34 mouse cellular contexts compared by ENCODE assay signal in the genomic region with DNA sequence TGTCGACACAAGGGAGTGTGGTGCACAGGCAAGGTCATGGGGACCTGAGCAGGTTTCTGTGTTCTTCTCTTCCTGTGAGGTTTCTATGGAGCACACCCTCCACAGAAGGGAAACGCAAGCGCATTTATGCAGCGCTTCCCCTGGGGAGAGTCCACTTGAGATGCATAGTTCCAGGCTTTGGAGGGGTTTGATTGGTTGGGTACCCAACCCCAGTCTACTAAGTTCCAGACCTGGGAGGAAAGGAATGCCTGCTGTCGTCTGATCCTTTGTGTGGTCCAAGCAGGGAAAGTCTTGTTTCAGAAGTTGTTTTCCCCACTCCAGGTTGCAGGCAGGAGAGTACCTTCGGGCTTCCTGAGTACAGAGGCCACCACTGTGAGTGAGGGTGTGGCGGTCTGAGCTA. TPM values are rescaled to one million over a fixed set of nuclear protein-coding genes. Genes with fewer than 3 reads are reported as not detected.
DNase-seq lines count a peak whose midpoint lies in the region; ATAC-seq and TF ChIP-seq lines count a peak whose summit lies in the region.
"Had no signal": no experiment of that assay in that cellular context is flagged by ENCODE, and none has a peak within 500 bp of the region (broad histone marks: within the 10 kb centered on the region; RNA-seq: fewer than 3 reads in every experiment).

No protein-coding gene starts in this region.

- 81% methylated on average over 7 of the region's 7 CpGs for WGBS in forebrain, embryonic 10.5 days
- WGBS in forebrain, postnatal 0 days: 81% methylated on average over 7 of the region's 7 CpGs
- WGBS in lung, embryonic 16.5 days: 64% methylated on average over 7 of the region's 7 CpGs
- WGBS in lung, postnatal 0 days: 65% methylated on average over 7 of the region's 7 CpGs
- WGBS in neural tube, embryonic 14.5 days: 72% methylated on average over 7 of the region's 7 CpGs

- ATAC-seq in forebrain, postnatal 0 days: no peak
- peak; percentile 38; the same call in 1 of the 2 replicates for ATAC-seq in lung, embryonic 16.5 days (ENCODE audit: low read depth)
- no peak for ATAC-seq in lung, postnatal 0 days
- no peak for ATAC-seq in neural tube, embryonic 14.5 days (ENCODE audit: low read depth)
- ATAC-seq: activated CD4-positive, CD25-positive, alpha-beta regulatory T cell, adult 4 months; intestine, embryonic 15.5 days; liver, embryonic 12.5 days; liver, postnatal 0 days had no signal

- peaks cover 67% of the 10 kb centered on the region for H3K4me1 ChIP-seq in forebrain, embryonic 10.5 days
- H3K4me1 ChIP-seq in forebrain, postnatal 0 days (ENCODE audit: insufficient read depth): peaks cover 16% of the 10 kb centered on the region
- H3K4me1 ChIP-seq in lung, embryonic 16.5 days (replicated peaks; ENCODE audit: control insufficient read depth, insufficient read depth, low read length): no peaks in the 10 kb centered on the region
- H3K4me1 ChIP-seq in lung, postnatal 0 days (ENCODE audit: insufficient read depth, low read depth, low read length): no peaks in the 10 kb centered on the region
- peaks cover 42% of the 10 kb centered on the region for H3K4me1 ChIP-seq in neural tube, embryonic 14.5 days (ENCODE audit: control insufficient read depth, insufficient read depth, low read length)
- H3K4me1 ChIP-seq: liver, embryonic 12.5 days had no signal

- TF ChIP-seq EP300 in lung, postnatal 0 days (IDR thresholded peaks at IDR 0.05): no peak

- DNase-seq in forebrain, embryonic 10.5 days (ENCODE audit: extremely low spot score, low spot score): no peak
- DNase-seq in forebrain, postnatal 0 days: no peak
- DNase-seq in lung, postnatal 0 days (ENCODE audit: low spot score): no peak
- peak; percentile 80 for DNase-seq in R1 (ENCODE audit: low read depth, low spot score)
- no peak for DNase-seq in frontal cortex, postnatal 36 days (ENCODE audit: low spot score in 2 of 2)
- DNase-seq: adrenal gland, adult 2 months; adrenal gland, postnatal 36 days; cerebellum, adult 18-20 months; cerebellum, postnatal 10 days; heart, postnatal 10 days; kidney, adult 2 months; kidney, postnatal 4 days; liver, postnatal 0 days; lung, postnatal 10 days; midbrain, embryonic 14.5 days; right cerebral cortex, postnatal 25 days had no signal

- peaks cover 24% of the 10 kb centered on the region for H3K27me3 ChIP-seq in forebrain, embryonic 10.5 days (ENCODE audit: poor library complexity, severe bottlenecking)
- H3K27me3 ChIP-seq in forebrain, postnatal 0 days (ENCODE audit: insufficient read depth, low read length): no peaks in the 10 kb centered on the region
- no peaks in the 10 kb centered on the region for H3K27me3 ChIP-seq in lung, embryonic 16.5 days (ENCODE audit: control insufficient read depth, insufficient read depth, low read depth, low read length)
- H3K27me3 ChIP-seq in lung, postnatal 0 days (replicated peaks; ENCODE audit: insufficient read depth, low read length): no peaks in the 10 kb centered on the region
- no peaks in the 10 kb centered on the region for H3K27me3 ChIP-seq in neural tube, embryonic 14.5 days (ENCODE audit: control insufficient read depth, insufficient read depth, low read length)
- H3K27me3 ChIP-seq: forebrain, embryonic 12.5 days; intestine, embryonic 15.5 days; stomach, embryonic 15.5 days had no signal

- H3K4me2 ChIP-seq in forebrain, postnatal 0 days (ENCODE audit: low read depth): no peak overlapping the region
- H3K4me2 ChIP-seq in lung, embryonic 16.5 days (ENCODE audit: low read depth, low read length): no peak overlapping the region
- H3K4me2 ChIP-seq in lung, postnatal 0 days (replicated peaks; ENCODE audit: low read depth, low read length): no peak overlapping the region
- no peak overlapping the region for H3K4me2 ChIP-seq in neural tube, embryonic 14.5 days (ENCODE audit: low read depth, low read length)
- H3K4me2 ChIP-seq: forebrain, embryonic 12.5 days; heart, embryonic 13.5 days; intestine, embryonic 15.5 days; liver, embryonic 12.5 days; stomach, embryonic 15.5 days had no signal

- no peaks in the 10 kb centered on the region for H3K36me3 ChIP-seq in forebrain, embryonic 10.5 days (replicated peaks)
- no peaks in the 10 kb centered on the region for H3K36me3 ChIP-seq in forebrain, postnatal 0 days (ENCODE audit: insufficient read depth)
- H3K36me3 ChIP-seq in lung, embryonic 16.5 days (ENCODE audit: control insufficient read depth, insufficient read depth, low read length): no peaks in the 10 kb centered on the region
- H3K36me3 ChIP-seq in lung, postnatal 0 days (ENCODE audit: insufficient read depth, low read length): no peaks in the 10 kb centered on the region
- no peaks in the 10 kb centered on the region for H3K36me3 ChIP-seq in neural tube, embryonic 14.5 days (ENCODE audit: control insufficient read depth, insufficient read depth, low read length)
- H3K36me3 ChIP-seq: forebrain, embryonic 12.5 days; heart, embryonic 13.5 days; intestine, embryonic 15.5 days; liver, embryonic 12.5 days; stomach, embryonic 15.5 days had no signal

- H3K9me3 ChIP-seq in forebrain, embryonic 10.5 days: no peaks in the 10 kb centered on the region
- H3K9me3 ChIP-seq in forebrain, postnatal 0 days (ENCODE audit: low read length): no peaks in the 10 kb centered on the region
- no peaks in the 10 kb centered on the region for H3K9me3 ChIP-seq in lung, embryonic 16.5 days (ENCODE audit: control insufficient read depth, low read length)
- no peaks in the 10 kb centered on the region for H3K9me3 ChIP-seq in lung, postnatal 0 days (ENCODE audit: low read length)
- H3K9me3 ChIP-seq in neural tube, embryonic 14.5 days (ENCODE audit: control insufficient read depth, low read length): no peaks in the 10 kb centered on the region; the same call in 1 of the 2 replicates
- H3K9me3 ChIP-seq: forebrain, embryonic 12.5 days; heart, embryonic 13.5 days; intestine, embryonic 15.5 days; liver, embryonic 12.5 days; stomach, embryonic 15.5 days had no signal

- H3K27ac ChIP-seq in forebrain, embryonic 10.5 days: 0 out of 2 replicates have a peak overlapping the region, but pooled peaks have one; percentile 70
- no peak overlapping the region for H3K27ac ChIP-seq in forebrain, postnatal 0 days (ENCODE audit: low read depth, low read length)
- H3K27ac ChIP-seq in lung, embryonic 16.5 days (ENCODE audit: low read length): no peak overlapping the region
- no peak overlapping the region for H3K27ac ChIP-seq in lung, postnatal 0 days (ENCODE audit: low read length)
- peak overlapping the region; percentile 77; the same call in 1 of the 2 replicates for H3K27ac ChIP-seq in neural tube, embryonic 14.5 days (ENCODE audit: low read depth, low read length)
- H3K27ac ChIP-seq: forebrain, embryonic 12.5 days; heart, embryonic 13.5 days; intestine, embryonic 15.5 days; kidney, postnatal 0 days; liver, embryonic 12.5 days; macrophage; stomach, embryonic 15.5 days had no signal

- TF ChIP-seq CTCF in forebrain, postnatal 0 days (IDR thresholded peaks at IDR 0.05; ENCODE audit: low read depth): no peak
- TF ChIP-seq CTCF in lung, postnatal 0 days (IDR thresholded peaks at IDR 0.05): no peak

- no peak overlapping the region for H3K4me3 ChIP-seq in forebrain, embryonic 10.5 days
- H3K4me3 ChIP-seq in forebrain, postnatal 0 days (ENCODE audit: low read depth, low read length): no peak overlapping the region
- H3K4me3 ChIP-seq in lung, embryonic 16.5 days (ENCODE audit: low read length): no peak overlapping the region
- H3K4me3 ChIP-seq in lung, postnatal 0 days (ENCODE audit: low read depth, low read length): no peak overlapping the region
- no peak overlapping the region for H3K4me3 ChIP-seq in neural tube, embryonic 14.5 days (ENCODE audit: low read depth, low read length)
- H3K4me3 ChIP-seq: erythroblast, embryonic 14.5 days; forebrain, embryonic 12.5 days; heart, embryonic 13.5 days; intestine, embryonic 15.5 days; liver, embryonic 12.5 days; stomach, embryonic 15.5 days had no signal

- H3K9ac ChIP-seq in forebrain, postnatal 0 days: no peak overlapping the region
- no peak overlapping the region for H3K9ac ChIP-seq in lung, embryonic 16.5 days (ENCODE audit: low read length)
- H3K9ac ChIP-seq in lung, postnatal 0 days (replicated peaks; ENCODE audit: low read depth): no peak overlapping the region
- H3K9ac ChIP-seq in neural tube, embryonic 14.5 days (replicated peaks; ENCODE audit: low read depth, low read length): no peak overlapping the region
- H3K9ac ChIP-seq: forebrain, embryonic 12.5 days; heart, embryonic 13.5 days; intestine, embryonic 15.5 days; liver, embryonic 12.5 days; liver, postnatal 0 days; stomach, embryonic 15.5 days had no signal

RNA-seq across cellular contexts. Expression of a gene that starts 6.7 kb away (rescaled TPM):
- polyA plus RNA-seq in forebrain, embryonic 10.5 days (2016; fragmentation: Nextera tagmentation; extraction: Ambion mirVana): 72.5 and 76.5 TPM in 2 replicates
- 121 and 125 TPM in 2 replicates for total RNA-seq in forebrain, postnatal 0 days (2014; rRNA removed)
- 112 and 142 TPM in 2 replicates for polyA plus RNA-seq in forebrain, postnatal 0 days (2015; fragmentation: Nextera tagmentation; extraction: Ambion mirVana)
- 4.6 and 4.8 TPM in 2 replicates for polyA plus RNA-seq in lung, embryonic 16.5 days (2015; fragmentation: Nextera tagmentation; extraction: Ambion mirVana)
- 0.54 and 1.1 TPM in 2 replicates for polyA plus RNA-seq in lung, postnatal 0 days (2015; fragmentation: Nextera tagmentation; extraction: Ambion mirVana)
- 256 TPM in 2 replicates for polyA plus RNA-seq in neural tube, embryonic 14.5 days (2014; fragmentation: Nextera tagmentation; extraction: Ambion mirVana)
- total RNA-seq: CH12.LX; common myeloid progenitor, adult 5-6 weeks; hematopoietic stem cell, adult 5-6 weeks; megakaryocyte-erythroid progenitor cell, adult 5-6 weeks; MEL; neutrophil, adult 5-6 weeks had no signal
- polyA plus RNA-seq: activated CD4-positive, CD25-positive, alpha-beta regulatory T cell, adult 4 months; C2C12; erythroblast, embryonic 14.5 days; macrophage had no signal

Comparison
In these comparisons a context has a peak if more than half of its experiments do, and no peak if none do; other contexts are left out.
1. H3K27ac ChIP-seq: peak in forebrain, embryonic 10.5 days (single experiment) and neural tube, embryonic 14.5 days (single experiment); none in forebrain, postnatal 0 days (single experiment), lung, embryonic 16.5 days (single experiment) and lung, postnatal 0 days (single experiment).
2. RNA of a gene that starts 6.7 kb away (polyA plus RNA-seq): 256 TPM in neural tube, embryonic 14.5 days, 112 to 142 TPM in forebrain, postnatal 0 days and 72.5 to 76.5 TPM in forebrain, embryonic 10.5 days; 4.6 to 4.8 TPM in lung, embryonic 16.5 days and 0.54 to 1.1 TPM in lung, postnatal 0 days; every median in the first group is over 10 times any median in the second.